Mouse (Mus musculus) heart, adult 11 months (tissue): Measurements from ENCODE around the gene Crip1.

Source experiments
- DNase-seq: peaks from one replicate; pipeline ENCODE4 v3.0.0; 2022

Gene Crip1

GRCm38 (mm10) chr12:113146112-113147057 is at the start of gene Crip1:
Gene Crip1, plus strand, starts transcription at chr12:113146316.
- DNase-seq: peak; percentile 99

- peak; percentile 92 for DNase-seq
Observed at GRCm38 (mm10) chr12:113097040-113097439, 49.1 kb upstream of the Crip1 start.

- DNase-seq: peak; percentile 97
Observed at GRCm38 (mm10) chr12:113097749-113098281, 48.3 kb upstream of the Crip1 start, which contains the start of gene Mta1. Gene Mta1, plus strand, starts transcription at chr12:113098278.

GRCm38 (mm10) chr12:113098530-113099151 is 47.5 kb upstream of the Crip1 start:
- DNase-seq: peak; percentile 95

- peak; percentile 92 for DNase-seq
Observed at GRCm38 (mm10) chr12:113099470-113100237, 46.5 kb upstream of the Crip1 start.

- DNase-seq: peak; percentile 96
Observed at GRCm38 (mm10) chr12:113100448-113101076, 45.6 kb upstream of the Crip1 start.

GRCm38 (mm10) chr12:113101251-113101960 is 44.7 kb upstream of the Crip1 start:
- DNase-seq: no peak

- peak; percentile 95 for DNase-seq
Observed at GRCm38 (mm10) chr12:113102461-113102860, 43.7 kb upstream of the Crip1 start.

- DNase-seq: peak; percentile 91
Observed at GRCm38 (mm10) chr12:113103846-113104451, 42.2 kb upstream of the Crip1 start.

- no peak for DNase-seq
Observed at GRCm38 (mm10) chr12:113106386-113106785, 39.7 kb upstream of the Crip1 start.

GRCm38 (mm10) chr12:113107431-113108124 is 38.5 kb upstream of the Crip1 start:
- no peak for DNase-seq

GRCm38 (mm10) chr12:113108528-113109283 is 37.4 kb upstream of the Crip1 start:
- DNase-seq: no peak

GRCm38 (mm10) chr12:113109801-113110200 is 36.3 kb upstream of the Crip1 start:
- no peak for DNase-seq

GRCm38 (mm10) chr12:113114141-113114540 is 32.0 kb upstream of the Crip1 start:
- no peak for DNase-seq

- DNase-seq: no peak
Observed at GRCm38 (mm10) chr12:113114856-113115538, 31.1 kb upstream of the Crip1 start.

- peak; percentile 97 for DNase-seq
Observed at GRCm38 (mm10) chr12:113119516-113120410, 26.4 kb upstream of the Crip1 start.

GRCm38 (mm10) chr12:113124726-113125125 is 21.4 kb upstream of the Crip1 start:
- DNase-seq: peak; percentile 92

- DNase-seq: peak; percentile 91
Observed at GRCm38 (mm10) chr12:113130732-113131131, 15.4 kb upstream of the Crip1 start.
